Comparison of ENCODE assay signal across 8 mouse cellular contexts in the genomic region with DNA sequence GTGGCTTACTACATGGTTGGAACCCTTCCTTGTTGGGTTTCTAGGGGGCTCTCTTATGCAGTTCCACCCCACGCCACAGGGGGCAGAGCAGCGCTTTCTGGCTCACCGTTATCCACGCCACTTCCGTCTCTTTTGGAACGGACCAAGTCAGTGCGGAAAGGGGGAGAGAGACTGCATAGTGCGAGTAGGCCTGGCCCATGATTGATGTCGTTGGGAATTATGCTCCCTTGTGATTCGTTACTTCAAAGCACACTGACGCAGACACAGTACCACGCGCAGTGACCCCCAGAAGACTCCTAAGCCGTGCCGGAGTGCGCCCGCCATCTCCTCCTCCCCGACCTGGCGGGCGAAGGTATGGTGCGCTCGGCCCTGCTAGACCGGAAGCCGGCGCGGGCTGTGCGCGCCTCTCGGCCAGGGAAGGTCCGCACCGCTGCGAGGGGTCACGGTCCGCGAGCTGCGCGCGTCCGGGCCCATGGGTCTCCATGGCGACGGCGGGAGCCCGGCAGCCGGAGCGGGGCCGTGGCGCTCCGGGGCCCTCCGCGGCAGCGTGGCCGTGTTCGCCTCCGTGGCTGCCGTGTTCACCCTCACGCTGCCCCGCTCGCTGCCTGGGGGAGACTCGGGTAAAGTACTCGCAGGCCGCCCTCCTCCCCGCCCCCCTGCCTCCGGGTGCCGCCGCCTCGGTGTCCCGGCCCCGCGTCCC. TPM values are rescaled to one million over a fixed set of nuclear protein-coding genes. Genes with fewer than 3 reads are reported as not detected.
A peak's percentile ranks its signal among the peaks of the same experiment; 100 is the strongest.
DNase-seq lines count a peak whose midpoint lies in the region; ATAC-seq lines count a peak whose summit lies in the region.

Tmem260 (plus strand) TSS at position 141 of the 700 bp plus-strand sequence.

- peak within 1 kb of the TSS; percentile 59 for H3K4me2 ChIP-seq in intestine, embryonic 14.5 days (ENCODE audit: low read length)

- WGBS in intestine, embryonic 14.5 days: under 1% methylated on average over 67 of the region's 69 CpGs

- intact Hi-C loops in left cerebral cortex, postnatal 14 days (cut with DNase I): loop anchor here (2.0 kb wide), 1 partner anchor 73 kb away; no protein-coding TSS in a partner anchor

- H3K36me3 ChIP-seq in intestine, embryonic 14.5 days (ENCODE audit: control insufficient read depth, insufficient read depth, low read length): no peaks in the 10 kb centered on the region

- H3K9me3 ChIP-seq in intestine, embryonic 14.5 days (ENCODE audit: control insufficient read depth, low read length): no peaks in the 10 kb centered on the region

- peak within 1 kb of the TSS; percentile 96 for H3K9ac ChIP-seq in intestine, embryonic 14.5 days (ENCODE audit: low read length)

- peak within 1 kb of the TSS; percentile 90 for H3K27ac ChIP-seq in intestine, embryonic 14.5 days (ENCODE audit: low read depth)

- H3K4me3 ChIP-seq in intestine, embryonic 14.5 days (ENCODE audit: low read depth, low read length): peak within 1 kb of the TSS; percentile 87

- no peaks in the 10 kb centered on the region for H3K27me3 ChIP-seq in intestine, embryonic 14.5 days (replicated peaks; ENCODE audit: control insufficient read depth, insufficient read depth, low read length)

- peaks cover 7% of the 10 kb centered on the region for H3K4me1 ChIP-seq in intestine, embryonic 14.5 days (replicated peaks; ENCODE audit: control insufficient read depth, insufficient read depth, low read length)

- peak; percentile 92 to 95 for DNase-seq in adrenal gland, adult 18-20 months (ENCODE audit: low spot score in 2 of 2)
- DNase-seq in embryo, embryonic 11 days: peak; percentile 96
- DNase-seq in gastrocnemius, postnatal 25 days: peak; percentile 90
- peak; percentile 99 for DNase-seq in intestine, embryonic 14.5 days (ENCODE audit: low spot score)
- peak; percentile 95 to 96 for DNase-seq in left cerebral cortex, postnatal 14 days (ENCODE audit: low spot score in 2 of 2)
- peak; percentile 95 for DNase-seq in mesoderm, embryonic 11.5 days (ENCODE audit: low read depth, low spot score)
- peak; percentile 84 for DNase-seq in right cerebral cortex, postnatal 36 days (ENCODE audit: low spot score in 2 of 2)
- peak; percentile 94 for DNase-seq in yolk sac, embryonic 10.5 days (ENCODE audit: low spot score)

- ATAC-seq in intestine, embryonic 14.5 days (replicated peaks; ENCODE audit: low FRiP score, low TSS enrichment, low read depth): peak; percentile 100

RNA-seq across cellular contexts. Expression of gene Tmem260, which starts in this region (rescaled TPM):
- total RNA-seq in adrenal gland, adult 18-20 months (2021): 10 to 100 TPM; 26.8 to 31.5 TPM
- 1 to 10 TPM; 4.3 to 5.8 TPM for total RNA-seq in gastrocnemius, postnatal 25 days (2021)
- 21.6 and 23.1 TPM in 2 replicates for polyA plus RNA-seq in intestine, embryonic 14.5 days (2014; fragmentation: Nextera tagmentation; extraction: Ambion mirVana)
- total RNA-seq in left cerebral cortex, postnatal 14 days (2021): 10 to 100 TPM; 22.5 to 23.2 TPM

Comparison
In these comparisons a context has a peak if more than half of its experiments do, and no peak if none do; other contexts are left out.
1. Peak in every context shown above with its lines: DNase-seq, ATAC-seq, H3K4me3 ChIP-seq and H3K27ac ChIP-seq.